Mouse (Mus musculus): ENCODE measurements around the gene Ngrn. TPM values are rescaled to one million over a fixed set of nuclear protein-coding genes. Genes with fewer than 3 reads are reported as not detected.

The Ngrn gene
- total RNA-seq, 2 experiments from 2014 or later = 20.2 to 20.3 TPM

DNA sequence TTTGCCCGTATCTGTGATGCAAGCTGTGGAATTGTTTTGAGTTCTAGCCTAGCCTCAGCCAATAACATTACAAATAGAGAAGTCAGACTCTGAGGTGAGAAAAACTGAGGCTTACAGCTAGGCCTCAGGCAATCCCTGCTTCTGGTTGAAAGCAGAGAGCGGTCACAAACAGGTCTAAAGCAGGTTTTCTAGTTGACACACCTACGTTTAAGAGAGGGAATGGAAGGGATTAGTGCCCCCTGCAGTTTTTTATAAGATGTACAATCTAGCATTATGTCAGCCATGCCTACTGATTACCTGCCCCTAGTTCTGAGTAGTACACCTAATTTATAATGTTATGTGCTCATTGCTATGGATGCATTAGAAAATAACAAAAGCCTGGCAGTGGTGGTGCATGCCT, 46.8 kb downstream of the Ngrn start:
- DNase-seq = no peak

GRCm38 (mm10) chr7:80310771-80311170, 49.8 kb downstream of the Ngrn start:
- no peak for DNase-seq

Other genes starting within 250 kb of the Ngrn start
- 10 to 100 TPM; 14.2 to 16.7 TPM for gene Zfp710, start 236.4 kb upstream of the Ngrn start, total RNA-seq (2021)
- gene Idh2, start 145.8 kb upstream of the Ngrn start, total RNA-seq (2021) = 100 to 1,000 TPM; 244 to 271 TPM
- gene Sema4b, start 74.4 kb upstream of the Ngrn start, total RNA-seq (2021) = 1 to 10 TPM; 2.9 to 4.2 TPM
- gene Cib1, start 28.4 kb upstream of the Ngrn start, total RNA-seq (2021) = 10 to 100 TPM; 10.7 to 12.5 TPM
- gene Gdpgp1, start 28.4 kb upstream of the Ngrn start, total RNA-seq (2021) = 1 to 10 TPM; 1.8 to 2.1 TPM
- gene Ttll13, start 14.8 kb upstream of the Ngrn start, total RNA-seq (2021) = under 1 TPM; 0.14 to 0.20 TPM
- 1 to 10 TPM; 5.7 to 6.3 TPM for gene Vps33b, start 8.4 kb downstream of the Ngrn start, total RNA-seq (2021)
- 10 to 100 TPM; 18.4 to 23.2 TPM for gene Prc1, start 33.2 kb downstream of the Ngrn start, total RNA-seq (2021)
- 10 to 100 TPM in 1 of 2 experiments, 1 to 10 TPM in 1; 6.6 to 11.3 TPM for gene Rccd1, start 63.2 kb downstream of the Ngrn start, total RNA-seq (2021)
- gene Unc45a, start 79.8 kb downstream of the Ngrn start, total RNA-seq (2021) = 10 to 100 TPM; 11.8 to 16.4 TPM
- gene Hddc3, start 81.9 kb downstream of the Ngrn start, total RNA-seq (2021) = 10 to 100 TPM; 39.9 to 45.0 TPM
- gene Man2a2, start 110.2 kb downstream of the Ngrn start, total RNA-seq (2021) = 10 to 100 TPM; 92.2 to 97.2 TPM
- gene Fes, start 126.7 kb downstream of the Ngrn start, total RNA-seq (2021) = 10 to 100 TPM in 1 of 2 experiments, 1 to 10 TPM in 1; 9.4 to 12.1 TPM
- gene Furin, start 144.2 kb downstream of the Ngrn start, total RNA-seq (2021) = 10 to 100 TPM; 63.1 to 68.1 TPM